Mouse (Mus musculus): Measurements from ENCODE around the gene Fgd6.

GRCm38 (mm10) chr10:94120676-94121075 is 84.9 kb downstream of the Fgd6 start:
- no peak for TF ChIP-seq CTCF (conservative IDR thresholded peaks at IDR 0.05; ENCODE audit: insufficient read depth, insufficient read length, low read depth, low read length)
- no peak for TF ChIP-seq POLR2A (IDR thresholded peaks at IDR 0.05; ENCODE audit: low read depth, low read length)
